Mouse (Mus musculus): ENCODE measurements around the gene Tbc1d21. TPM values are rescaled to one million over a fixed set of nuclear protein-coding genes. Genes with fewer than 3 reads are reported as not detected.

The Tbc1d21 gene
- total RNA-seq, 4 experiments from 2014 or later: not detected

Other genes with a start within 250 kb of the Tbc1d21 start
- 10 to 100 TPM; 12.8 to 17.1 (median 13.6) TPM for gene Islr, start 166.1 kb downstream of the Tbc1d21 start, total RNA-seq (2022)
- gene Islr2, start 166.1 kb downstream of the Tbc1d21 start, total RNA-seq (2022): 100 to 1,000 TPM in 1 of 4 experiments, 10 to 100 TPM in 3; 92.3 to 112 (median 95.9) TPM
- 10 to 100 TPM; 13.2 to 19.0 (median 15.6) TPM for gene Pml, start 120.7 kb downstream of the Tbc1d21 start, total RNA-seq (2022)
- gene Stoml1, start 117.3 kb downstream of the Tbc1d21 start, total RNA-seq (2022): 10 to 100 TPM; 65.2 to 77.4 (median 75.3) TPM
- gene Loxl1, start 57.3 kb downstream of the Tbc1d21 start, total RNA-seq (2022): 1 to 10 TPM; 2.6 to 4.2 (median 3.0) TPM
- 100 to 1,000 TPM; 211 to 240 (median 223) TPM for gene Insyn1, start 118.1 kb upstream of the Tbc1d21 start, total RNA-seq (2022)
- gene Cd276, start 185.0 kb upstream of the Tbc1d21 start, total RNA-seq (2022): 1 to 10 TPM; 6.7 to 8.6 (median 7.7) TPM
- gene Nptn, start 211.8 kb upstream of the Tbc1d21 start, total RNA-seq (2022): 100 to 1,000 TPM; 672 to 816 (median 749) TPM